Mouse (Mus musculus) layer of hippocampus, postnatal 14 days (tissue): ENCODE results near the gene Gpr108. TPM values are rescaled to one million over a fixed set of nuclear protein-coding genes. Genes with fewer than 3 reads are reported as not detected.
A peak's percentile ranks its signal among the peaks of the same experiment; 100 is the strongest.

Source experiments
- DNase-seq, 2 experiments: peaks; one replicate each; pipeline ENCODE4 v3.0.0; 2021 to 2022; ENCODE audit warnings: low spot score in 2 of 2, mixed read lengths in 1 of 2
- total RNA-seq, 2 experiments: library from RNA; stranded (reverse); gene quantifications; 2 replicates each; pipeline ENCODE4 v1.2.3; 2021

The Gpr108 gene
- total RNA-seq, 2 experiments from 2014 or later = 18.0 to 20.5 TPM

- peak; percentile 94 to 99 for DNase-seq
These were observed 649 bp downstream of the Gpr108 start for GRCm38 (mm10) chr17:57247393-57248200.

GRCm38 (mm10) chr17:57246663-57247392 is 1.4 kb downstream of the Gpr108 start:
- DNase-seq = no peak

- DNase-seq = no peak
These were observed 2.8 kb downstream of the Gpr108 start for GRCm38 (mm10) chr17:57245311-57245929.

GRCm38 (mm10) chr17:57243650-57244370 is 4.4 kb downstream of the Gpr108 start:
- DNase-seq = no peak

GRCm38 (mm10) chr17:57237181-57237580 is 11.1 kb downstream of the Gpr108 start:
- DNase-seq = no peak

GRCm38 (mm10) chr17:57235803-57236202 is 12.4 kb downstream of the Gpr108 start:
- DNase-seq = no peak

- DNase-seq = no peak
These were observed 13.9 kb downstream of the Gpr108 start for GRCm38 (mm10) chr17:57234254-57234928.

- DNase-seq = no peak
These were observed 15.2 kb downstream of the Gpr108 start for GRCm38 (mm10) chr17:57233038-57233437.

- DNase-seq = no peak
These were observed 16.0 kb downstream of the Gpr108 start for GRCm38 (mm10) chr17:57232200-57232599.

- no peak for DNase-seq
These were observed 16.9 kb downstream of the Gpr108 start for GRCm38 (mm10) chr17:57231321-57231771.

GRCm38 (mm10) chr17:57230728-57231125 is 17.5 kb downstream of the Gpr108 start:
- no peak for DNase-seq

- DNase-seq = no peak
These were observed 18.2 kb downstream of the Gpr108 start for GRCm38 (mm10) chr17:57229851-57230727.

- no peak for DNase-seq
These were observed 19.4 kb downstream of the Gpr108 start for GRCm38 (mm10) chr17:57228873-57229272.

- DNase-seq = no peak
These were observed 20.2 kb downstream of the Gpr108 start, which contains the start of gene C3 for GRCm38 (mm10) chr17:57228014-57228413. Gene C3 (minus strand): TSS chr17:57228136.

GRCm38 (mm10) chr17:57227468-57227867 is 20.8 kb downstream of the Gpr108 start:
- DNase-seq = no peak

GRCm38 (mm10) chr17:57223313-57223712 is 24.9 kb downstream of the Gpr108 start:
- DNase-seq = no peak

GRCm38 (mm10) chr17:57221911-57222310 is 26.3 kb downstream of the Gpr108 start:
- DNase-seq = no peak

GRCm38 (mm10) chr17:57219884-57220207 is 28.4 kb downstream of the Gpr108 start:
- DNase-seq = no peak

- DNase-seq = peak; percentile 63 to 71
These were observed 28.9 kb downstream of the Gpr108 start for GRCm38 (mm10) chr17:57219167-57219883.
